Mouse (Mus musculus): ENCODE measurements around the gene Erp27. TPM values are rescaled to one million over a fixed set of nuclear protein-coding genes. Genes with fewer than 3 reads are reported as not detected.
"Not testable (repeated sequence)": the region's sequence is repeated elsewhere in the genome, so short reads cannot be mapped to it uniquely, and the experiment has no call there.

The Erp27 gene
- polyA plus RNA-seq, 1 experiment from 2014 or later, result 1.1 TPM

DNA sequence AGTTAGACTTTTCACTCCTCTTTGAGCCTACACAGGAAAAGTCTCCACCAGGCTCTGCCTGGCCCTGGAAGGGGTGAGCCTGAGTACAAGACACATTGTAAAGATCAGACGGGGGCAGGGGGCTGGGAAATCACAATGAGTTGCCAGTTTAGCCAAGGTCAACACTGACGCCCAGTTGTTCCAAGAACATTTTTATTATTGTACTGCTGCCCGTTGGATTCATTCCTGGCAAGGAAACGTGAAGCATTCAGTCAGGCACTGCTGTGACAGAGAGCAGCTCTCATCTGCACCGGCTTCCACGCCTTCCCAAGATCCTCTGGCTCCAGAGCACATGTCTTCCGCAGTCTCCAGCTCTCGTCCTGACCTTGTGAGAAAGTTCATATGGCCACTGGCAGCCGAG is 34.1 kb downstream of the Erp27 start:
- H3K9me3 ChIP-seq (ENCODE audit: low read depth, low read length), result no peaks in the 10 kb centered on the region
- no peak for TF ChIP-seq CTCF (IDR thresholded peaks at IDR 0.05; ENCODE audit: low read depth)
- no peak overlapping the region for H3K9ac ChIP-seq
- ATAC-seq (ENCODE audit: insufficient read depth) (peak; percentile 87), DNase-seq (peak; percentile 84)
- no peaks in the 10 kb centered on the region for H3K4me1 ChIP-seq (ENCODE audit: insufficient read depth)
- 35% methylated on average over 9 of the region's 9 CpGs for WGBS
- no peaks in the 10 kb centered on the region for H3K36me3 ChIP-seq (ENCODE audit: insufficient read depth)
- H3K27me3 ChIP-seq (ENCODE audit: insufficient read depth, low read length), result no peaks in the 10 kb centered on the region
- no peak overlapping the region for H3K4me3 ChIP-seq (ENCODE audit: low read depth, low read length)
- peak overlapping the region; percentile 68 for H3K27ac ChIP-seq (ENCODE audit: low read depth)
- H3K4me2 ChIP-seq, result no peak overlapping the region

GRCm38 (mm10) chr6:136884766-136885165 is 37.2 kb downstream of the Erp27 start:
- H3K4me1 ChIP-seq (ENCODE audit: insufficient read depth); H3K9me3 ChIP-seq (ENCODE audit: low read depth, low read length); H3K9ac ChIP-seq; H3K36me3 ChIP-seq (ENCODE audit: insufficient read depth); H3K27ac ChIP-seq (ENCODE audit: low read depth); H3K4me2 ChIP-seq; DNase-seq; H3K4me3 ChIP-seq (ENCODE audit: low read depth, low read length); H3K27me3 ChIP-seq (ENCODE audit: insufficient read depth, low read length); ATAC-seq (ENCODE audit: insufficient read depth): not testable (repeated sequence)
- 30% methylated on average over 1 of the region's 1 CpGs for WGBS

GRCm38 (mm10) chr6:136883961-136884360 is 38.0 kb downstream of the Erp27 start:
- ATAC-seq (ENCODE audit: insufficient read depth), result no peak
- H3K9ac ChIP-seq, result no peak overlapping the region
- H3K4me1 ChIP-seq (ENCODE audit: insufficient read depth), result 0 out of 2 replicates have a peak, but pooled peaks cover 6% of the 10 kb centered on the region
- DNase-seq, result no peak
- 94% methylated on average over 6 of the region's 6 CpGs for WGBS
- no peak overlapping the region for H3K27ac ChIP-seq (ENCODE audit: low read depth)
- H3K27me3 ChIP-seq (ENCODE audit: insufficient read depth, low read length), result no peaks in the 10 kb centered on the region
- H3K4me2 ChIP-seq, result no peak overlapping the region
- TF ChIP-seq CTCF (IDR thresholded peaks at IDR 0.05; ENCODE audit: low read depth), result no peak
- no peaks in the 10 kb centered on the region for H3K9me3 ChIP-seq (ENCODE audit: low read depth, low read length)
- no peaks in the 10 kb centered on the region for H3K36me3 ChIP-seq (ENCODE audit: insufficient read depth)
- no peak overlapping the region for H3K4me3 ChIP-seq (ENCODE audit: low read depth, low read length)

DNA sequence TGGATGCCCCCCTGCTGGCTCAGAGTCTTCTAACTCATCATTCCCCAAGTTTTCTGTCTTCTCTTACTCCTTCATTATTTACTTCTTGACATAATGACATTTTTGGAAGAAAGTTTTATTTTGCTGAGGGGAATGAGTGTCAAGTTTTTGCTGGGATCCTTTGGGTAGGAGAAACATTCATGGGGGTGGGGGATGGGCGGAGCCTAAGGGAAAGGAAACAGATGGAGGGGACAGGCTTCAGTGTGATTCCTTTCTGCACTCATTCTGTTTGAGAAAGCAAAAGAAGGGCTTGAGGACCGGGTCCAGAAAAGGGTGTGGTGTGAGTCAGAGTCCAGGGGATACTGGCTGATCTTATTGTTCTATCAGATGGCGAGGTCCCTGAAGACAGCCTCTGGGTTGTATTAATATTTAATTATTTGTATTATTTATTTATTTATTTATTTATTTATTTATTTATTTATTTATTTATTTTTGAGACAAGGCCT is 38.5 kb downstream of the Erp27 start:
- Histone ChIP-seq H3K9me3 (ENCODE audit: low read depth, low read length) (no peaks in the 10 kb centered on the region), H3K4me3 (ENCODE audit: low read depth, low read length) (no peak overlapping the region), H3K4me2 (no peak overlapping the region), H3K27ac (ENCODE audit: low read depth) (peak overlapping the region; percentile 48; the same call in 1 of the 2 replicates), H3K27me3 (ENCODE audit: insufficient read depth, low read length) (no peaks in the 10 kb centered on the region), H3K9ac (no peak overlapping the region), H3K4me1 (ENCODE audit: insufficient read depth) (0 out of 2 replicates have a peak, but pooled peaks cover 6% of the 10 kb centered on the region), H3K36me3 (ENCODE audit: insufficient read depth) (no peaks in the 10 kb centered on the region)
- 69% methylated on average over 3 of the region's 3 CpGs for WGBS
- no peak for DNase-seq
- TF ChIP-seq CTCF (IDR thresholded peaks at IDR 0.05; ENCODE audit: low read depth), result no peak
- ATAC-seq (ENCODE audit: insufficient read depth), result no peak

DNA sequence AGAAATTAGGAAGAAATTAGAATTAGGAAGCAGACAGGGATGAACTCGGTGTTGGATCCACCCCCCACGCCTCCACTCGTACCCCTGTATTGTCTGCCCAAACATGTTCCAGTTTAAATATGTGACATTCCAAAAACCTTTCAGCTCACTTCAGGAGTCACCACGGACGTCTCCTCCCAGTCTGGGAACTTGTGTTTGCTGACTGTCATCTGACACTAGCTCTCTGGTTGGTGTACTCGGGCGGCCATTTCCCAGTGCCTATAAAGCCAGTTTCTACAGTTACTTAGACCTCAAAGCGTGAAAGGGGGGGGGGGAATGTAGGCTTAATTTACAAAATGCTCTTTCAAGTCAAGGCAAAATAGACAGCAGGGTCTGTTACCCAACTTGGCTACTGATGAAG is 40.3 kb downstream of the Erp27 start:
- Histone ChIP-seq H3K9me3 (ENCODE audit: low read depth, low read length) (no peaks in the 10 kb centered on the region), H3K4me2 (no peak overlapping the region), H3K4me1 (ENCODE audit: insufficient read depth) (0 out of 2 replicates have a peak, but pooled peaks cover 6% of the 10 kb centered on the region), H3K36me3 (ENCODE audit: insufficient read depth) (no peaks in the 10 kb centered on the region), H3K27ac (ENCODE audit: low read depth) (peak overlapping the region; percentile 48; the same call in 1 of the 2 replicates), H3K4me3 (ENCODE audit: low read depth, low read length) (no peak overlapping the region), H3K9ac (no peak overlapping the region), H3K27me3 (ENCODE audit: insufficient read depth, low read length) (no peaks in the 10 kb centered on the region)
- no peak for TF ChIP-seq CTCF (IDR thresholded peaks at IDR 0.05; ENCODE audit: low read depth)
- WGBS, result 31% methylated on average over 8 of the region's 8 CpGs
- ATAC-seq (ENCODE audit: insufficient read depth), result peak; percentile 57; the same call in 1 of the 2 replicates
- DNase-seq, result peak; percentile 64

DNA sequence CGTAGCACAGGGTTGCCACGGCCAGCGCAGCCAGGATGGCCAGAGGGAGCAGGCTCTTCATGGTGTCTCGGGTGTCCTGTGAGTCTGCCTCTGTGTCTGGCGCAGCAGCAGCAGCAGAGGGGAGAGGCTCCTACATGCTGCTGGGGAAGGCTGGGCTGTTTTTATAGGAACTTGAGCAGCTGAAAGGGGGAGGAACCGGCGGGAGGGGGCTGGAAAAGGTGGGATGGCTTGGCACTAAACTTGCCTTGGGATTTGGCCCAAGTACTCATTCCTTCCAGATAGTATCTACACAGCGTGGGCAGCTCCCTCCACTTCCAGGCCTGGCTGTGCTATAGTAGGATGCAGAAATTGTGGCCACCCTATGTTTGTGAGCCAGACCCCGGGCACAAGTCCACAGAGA is 46.3 kb downstream of the Erp27 start, which contains the start of gene Mgp:
TSS of gene Mgp (minus strand) at position 154 of the 400 bp plus-strand sequence.
- TF ChIP-seq CTCF (IDR thresholded peaks at IDR 0.05; ENCODE audit: low read depth), result no peak
- H3K4me1 ChIP-seq (ENCODE audit: insufficient read depth), result peaks cover 7% of the 10 kb centered on the region; the same call in 1 of the 2 replicates
- peak within 1 kb of the TSS; percentile 46 for H3K4me3 ChIP-seq (ENCODE audit: low read depth, low read length)
- ATAC-seq (ENCODE audit: insufficient read depth) (peak; percentile 85), DNase-seq (peak; percentile 73)
- H3K27ac ChIP-seq (ENCODE audit: low read depth), result peak within 1 kb of the TSS; percentile 91
- 28% methylated on average over 8 of the region's 9 CpGs for WGBS
- H3K27me3 ChIP-seq (ENCODE audit: insufficient read depth, low read length), result no peaks in the 10 kb centered on the region
- H3K4me2 ChIP-seq, result peak within 1 kb of the TSS; percentile 63
- H3K36me3 ChIP-seq (ENCODE audit: insufficient read depth), result peaks cover 12% of the 10 kb centered on the region; the same call in 1 of the 2 replicates
- no peaks in the 10 kb centered on the region for H3K9me3 ChIP-seq (ENCODE audit: low read depth, low read length)
- peak within 1 kb of the TSS; percentile 70 for H3K9ac ChIP-seq

- Histone ChIP-seq H3K36me3 (ENCODE audit: insufficient read depth) (peaks cover 12% of the 10 kb centered on the region; the same call in 1 of the 2 replicates), H3K9ac (peak overlapping the region; percentile 46), H3K4me1 (ENCODE audit: insufficient read depth) (peaks cover 7% of the 10 kb centered on the region; the same call in 1 of the 2 replicates), H3K27me3 (ENCODE audit: insufficient read depth, low read length) (no peaks in the 10 kb centered on the region), H3K9me3 (ENCODE audit: low read depth, low read length) (no peaks in the 10 kb centered on the region), H3K4me2 (peak overlapping the region; percentile 63), H3K4me3 (ENCODE audit: low read depth, low read length) (peak overlapping the region; percentile 46), H3K27ac (ENCODE audit: low read depth) (peak overlapping the region; percentile 91)
- ATAC-seq (ENCODE audit: insufficient read depth), result peak; percentile 57
- DNase-seq, result peak; percentile 87
- no peak for TF ChIP-seq CTCF (IDR thresholded peaks at IDR 0.05; ENCODE audit: low read depth)
- WGBS, result 24% methylated on average over 8 of the region's 8 CpGs
These were observed 47.4 kb downstream of the Erp27 start for GRCm38 (mm10) chr6:136874599-136874998.
